Mouse (Mus musculus): Measurements from ENCODE around the gene Epor.

Gene Epor

DNA sequence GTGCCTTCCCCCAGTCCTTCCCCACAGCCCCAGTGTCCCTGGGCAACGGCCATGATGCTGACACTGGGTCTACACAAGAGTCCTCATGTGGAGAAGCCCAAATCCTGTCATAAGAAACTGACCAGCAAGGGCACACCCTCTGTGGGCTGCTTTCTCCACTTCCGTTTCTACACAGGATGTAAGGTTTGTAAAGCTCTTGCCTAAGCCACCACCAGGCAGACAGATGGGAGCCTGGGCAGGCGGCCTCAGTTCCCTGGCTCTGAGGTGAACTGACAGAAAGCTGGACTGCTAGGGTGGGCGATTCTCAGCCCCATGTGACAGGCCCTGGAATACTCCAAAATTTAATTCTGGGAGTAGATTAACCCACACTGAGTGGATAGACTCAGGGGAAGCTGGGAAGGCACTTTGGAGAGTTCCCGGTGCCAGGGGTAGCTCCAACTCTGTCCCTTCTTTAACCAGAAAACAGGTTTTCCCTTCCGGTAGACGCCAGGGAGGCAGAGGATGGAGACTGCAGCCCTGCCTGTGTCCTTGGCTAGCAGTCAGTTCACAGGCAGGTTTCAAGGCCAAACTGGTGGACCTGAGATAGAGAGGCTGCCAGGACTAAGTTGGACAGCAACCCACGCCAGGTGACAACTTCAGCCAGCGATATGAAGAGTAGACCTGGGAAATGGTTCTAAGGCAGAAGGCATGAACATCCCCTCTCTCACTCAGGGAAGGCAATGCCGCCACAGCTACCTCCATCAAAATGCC, 53.7 kb downstream of the Epor start:
- no peak for DNase-seq (ENCODE audit: extremely low spot score, low spot score)

Data from neural tube, embryonic 10.5 days (tissue).